Mouse (Mus musculus): Measurements from ENCODE around the gene Hjurp. TPM values are rescaled to one million over a fixed set of nuclear protein-coding genes. Genes with fewer than 3 reads are reported as not detected.

The Hjurp gene
- polyA plus RNA-seq, 1 experiment from 2014 or later: 175 TPM

DNA sequence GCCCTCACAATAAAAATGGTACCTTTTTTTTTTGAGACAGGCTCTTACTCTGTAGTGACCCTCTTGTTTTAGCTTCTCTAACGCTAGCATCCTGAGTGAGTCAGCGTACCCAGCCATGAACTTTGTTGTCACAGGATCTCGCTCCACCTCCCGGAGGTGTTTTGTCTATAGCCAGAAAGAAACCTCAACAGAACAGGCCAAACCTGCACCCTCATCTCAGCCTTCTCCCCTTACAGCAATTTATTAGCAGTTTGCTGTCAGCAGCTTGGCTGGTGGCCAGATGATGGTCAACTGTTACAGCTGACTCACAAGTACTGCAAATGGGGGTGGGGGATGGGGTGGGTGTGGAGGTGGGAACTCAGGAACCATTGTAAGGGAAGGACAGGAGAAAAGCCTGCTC lies 15.2 kb downstream of the Hjurp start:
- Histone ChIP-seq H3K4me3 (replicated peaks) (no peak overlapping the region), H3K4me1 (peaks cover 20% of the 10 kb centered on the region), H3K9ac (no peak overlapping the region), H3K27ac (no peak overlapping the region), H3K9me3 (replicated peaks) (0 out of 2 replicates have a peak, but pooled peaks cover 2% of the 10 kb centered on the region), H3K27me3 (no peaks in the 10 kb centered on the region), H3K4me2 (no peak overlapping the region), H3K36me3 (peaks cover 77% of the 10 kb centered on the region)
- 62% methylated on average over 4 of the region's 4 CpGs for WGBS
- ATAC-seq (replicated peaks; ENCODE audit: low FRiP score): no peak

DNA sequence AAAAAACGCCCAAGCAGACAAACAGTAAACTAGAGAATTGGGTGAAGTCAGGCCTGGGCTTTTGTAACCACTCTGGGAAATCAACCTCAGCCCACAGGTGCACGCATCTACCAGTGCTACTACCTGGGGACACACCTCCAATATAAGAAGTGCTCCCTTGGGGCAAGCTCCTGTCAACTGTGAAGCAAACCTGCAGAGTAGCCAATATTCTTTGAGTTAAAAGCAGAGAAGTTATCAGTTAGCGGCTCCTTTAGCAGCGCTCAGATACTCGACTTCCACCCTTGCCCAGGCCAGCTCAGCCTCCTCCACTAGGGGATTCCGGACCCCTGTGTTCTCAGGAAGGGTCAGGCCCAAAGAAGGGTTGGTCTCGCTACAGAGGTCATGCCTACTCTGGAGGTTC lies 15.7 kb downstream of the Hjurp start:
- 0 out of 2 replicates have a peak, but pooled peaks cover 5% of the 10 kb centered on the region for H3K9me3 ChIP-seq (replicated peaks)
- no peaks in the 10 kb centered on the region for H3K27me3 ChIP-seq
- H3K27ac ChIP-seq: no peak overlapping the region
- H3K4me2 ChIP-seq: no peak overlapping the region
- H3K4me1 ChIP-seq: peaks cover 20% of the 10 kb centered on the region
- no peak overlapping the region for H3K9ac ChIP-seq
- no peak for ATAC-seq (replicated peaks; ENCODE audit: low FRiP score)
- WGBS: 84% methylated on average over 7 of the region's 7 CpGs
- peaks cover 71% of the 10 kb centered on the region for H3K36me3 ChIP-seq
- no peak overlapping the region for H3K4me3 ChIP-seq (replicated peaks)

DNA sequence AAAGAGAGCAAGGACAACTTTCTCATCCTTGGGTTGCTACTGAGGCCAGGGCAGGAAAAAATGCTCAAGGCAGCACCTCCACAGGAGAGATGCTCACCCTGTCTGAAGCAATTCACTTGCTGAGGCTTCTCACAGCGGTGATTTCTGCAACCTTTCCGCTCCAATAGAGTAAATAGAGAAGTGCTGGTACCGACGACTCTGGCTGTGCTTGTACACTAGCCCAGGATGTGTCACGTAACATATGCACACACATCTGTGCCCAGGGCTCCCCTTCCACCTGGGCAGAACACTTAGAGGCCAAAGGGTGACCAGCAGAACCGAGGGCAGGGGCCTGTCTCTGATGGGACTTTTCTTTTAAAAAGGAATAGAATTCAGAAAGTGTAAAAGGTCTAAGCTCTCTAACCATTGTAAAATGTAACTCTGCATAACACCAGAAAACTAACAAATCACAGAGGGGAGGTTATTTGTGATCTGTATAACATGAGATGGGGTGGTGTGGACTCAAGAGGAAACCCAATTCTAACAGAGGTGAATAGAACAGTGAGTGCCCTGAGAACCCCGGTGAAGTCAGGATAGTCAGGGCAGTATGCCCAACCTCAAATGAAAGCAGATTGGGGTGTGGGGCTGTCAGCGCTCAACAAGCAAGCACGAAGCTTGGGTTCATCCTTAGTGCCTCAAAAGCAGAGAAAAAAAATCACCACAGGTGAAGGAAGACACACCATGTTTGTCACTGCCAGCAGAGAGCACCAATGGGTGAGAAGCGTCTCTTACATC lies 16.6 kb downstream of the Hjurp start:
- ATAC-seq (replicated peaks; ENCODE audit: low FRiP score): no peak
- H3K27me3 ChIP-seq: no peaks in the 10 kb centered on the region
- H3K36me3 ChIP-seq: peaks cover 62% of the 10 kb centered on the region
- no peak overlapping the region for H3K27ac ChIP-seq
- 0 out of 2 replicates have a peak, but pooled peaks cover 12% of the 10 kb centered on the region for H3K9me3 ChIP-seq (replicated peaks)
- no peak overlapping the region for H3K4me3 ChIP-seq (replicated peaks)
- no peak overlapping the region for H3K4me2 ChIP-seq
- peaks cover 20% of the 10 kb centered on the region for H3K4me1 ChIP-seq
- no peak overlapping the region for H3K9ac ChIP-seq
- 82% methylated on average over 10 of the region's 10 CpGs for WGBS

DNA sequence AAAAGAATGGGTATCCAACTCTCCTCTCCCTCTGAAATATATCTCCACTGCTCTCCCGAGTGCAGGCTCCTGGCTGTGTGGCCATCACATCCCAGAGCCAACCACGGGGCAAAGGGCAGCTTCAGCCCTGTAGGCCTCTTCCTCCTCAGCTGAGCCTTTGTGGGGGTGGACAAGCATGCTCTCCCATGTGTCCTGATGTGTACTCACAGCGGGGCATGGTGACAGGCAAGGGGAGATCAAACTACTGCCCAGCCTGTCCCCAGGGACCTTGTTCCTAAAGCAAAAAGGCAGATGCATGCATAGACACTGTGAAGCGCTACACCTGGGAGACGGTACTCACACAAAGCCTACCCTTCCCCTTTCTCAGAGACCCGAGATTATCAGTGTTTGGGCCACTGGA lies 17.3 kb downstream of the Hjurp start:
- Histone ChIP-seq H3K9ac (no peak overlapping the region), H3K9me3 (replicated peaks) (peaks cover 15% of the 10 kb centered on the region; the same call in 1 of the 2 replicates), H3K27ac (no peak overlapping the region), H3K27me3 (no peaks in the 10 kb centered on the region), H3K4me3 (replicated peaks) (no peak overlapping the region), H3K4me2 (no peak overlapping the region), H3K4me1 (peaks cover 20% of the 10 kb centered on the region), H3K36me3 (peaks cover 55% of the 10 kb centered on the region)
- ATAC-seq (replicated peaks; ENCODE audit: low FRiP score): peak; percentile 19; the same call in 1 of the 2 replicates
- 73% methylated on average over 6 of the region's 6 CpGs for WGBS

DNA sequence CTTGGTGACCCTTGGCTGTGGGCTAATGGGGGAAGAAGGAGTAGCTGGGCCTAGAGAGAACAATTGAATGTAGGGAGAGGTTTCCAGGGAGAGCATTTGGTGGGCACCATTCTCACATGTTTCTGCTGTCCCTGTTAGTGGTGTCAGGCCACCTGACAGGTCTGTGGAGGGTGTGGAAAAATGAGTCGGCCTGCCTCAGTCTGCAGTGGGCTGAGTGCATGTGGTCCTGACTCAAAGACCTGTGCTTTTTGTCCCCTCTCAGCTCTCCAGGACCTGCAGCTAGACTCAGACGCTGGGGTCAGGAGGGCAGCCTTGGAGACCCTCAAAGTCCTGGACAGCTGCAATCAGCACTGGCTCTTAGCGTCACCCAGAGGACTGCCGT lies 17.8 kb downstream of the Hjurp start:
- H3K9me3 ChIP-seq (replicated peaks): peaks cover 18% of the 10 kb centered on the region; the same call in 1 of the 2 replicates
- H3K4me3 ChIP-seq (replicated peaks): no peak overlapping the region
- peaks cover 20% of the 10 kb centered on the region for H3K4me1 ChIP-seq
- WGBS: 75% methylated on average over 4 of the region's 4 CpGs
- H3K4me2 ChIP-seq: no peak overlapping the region
- H3K36me3 ChIP-seq: peaks cover 50% of the 10 kb centered on the region
- peak overlapping the region; percentile 2; the same call in 1 of the 2 replicates for H3K27ac ChIP-seq
- H3K27me3 ChIP-seq: no peaks in the 10 kb centered on the region
- no peak overlapping the region for H3K9ac ChIP-seq
- ATAC-seq (replicated peaks; ENCODE audit: low FRiP score): peak; percentile 7

DNA sequence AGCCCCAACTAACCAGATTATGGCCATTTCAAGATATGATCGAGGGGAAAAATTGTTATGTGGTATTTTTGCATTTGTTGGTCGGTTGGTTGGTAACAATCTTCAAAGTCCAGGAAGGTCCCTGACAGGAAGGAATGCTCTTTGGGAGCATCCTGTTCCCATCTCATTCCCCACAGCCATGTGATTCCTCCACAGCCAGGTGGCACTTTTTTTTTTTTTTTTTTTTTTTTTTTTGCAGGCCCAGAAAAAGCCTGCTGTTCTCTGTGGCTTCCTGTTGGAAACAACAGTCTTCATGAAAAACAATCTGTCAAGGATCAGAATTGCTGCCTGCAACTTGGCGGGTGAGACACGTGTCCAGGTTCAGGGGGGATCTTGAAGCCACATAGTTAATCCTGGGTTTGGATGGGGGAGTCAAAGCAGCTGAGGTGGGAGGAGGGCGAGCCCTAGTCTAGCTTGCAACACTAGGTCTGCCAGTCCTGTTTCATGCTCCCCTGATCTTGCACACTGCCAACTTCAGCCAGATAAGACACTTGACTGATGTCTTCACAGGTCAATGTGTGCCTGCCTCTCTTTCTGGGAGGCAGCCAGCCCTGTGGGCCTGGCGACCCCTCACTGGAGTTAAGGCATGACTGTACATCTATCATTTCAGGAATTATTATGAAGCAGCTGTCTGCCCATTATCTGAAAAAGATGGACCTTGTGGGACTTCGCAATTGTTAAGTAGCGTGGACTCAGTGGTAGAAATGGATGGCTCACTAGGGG lies 18.4 kb downstream of the Hjurp start:
- H3K4me3 ChIP-seq (replicated peaks): no peak overlapping the region
- peak; percentile 24 for ATAC-seq (replicated peaks; ENCODE audit: low FRiP score)
- H3K27ac ChIP-seq: peak overlapping the region; percentile 2
- no peak overlapping the region for H3K4me2 ChIP-seq
- H3K36me3 ChIP-seq: peaks cover 45% of the 10 kb centered on the region
- peaks cover 20% of the 10 kb centered on the region for H3K4me1 ChIP-seq
- 56% methylated on average over 8 of the region's 8 CpGs for WGBS
- H3K9ac ChIP-seq: no peak overlapping the region
- no peaks in the 10 kb centered on the region for H3K27me3 ChIP-seq
- H3K9me3 ChIP-seq (replicated peaks): peaks cover 18% of the 10 kb centered on the region; the same call in 1 of the 2 replicates

DNA sequence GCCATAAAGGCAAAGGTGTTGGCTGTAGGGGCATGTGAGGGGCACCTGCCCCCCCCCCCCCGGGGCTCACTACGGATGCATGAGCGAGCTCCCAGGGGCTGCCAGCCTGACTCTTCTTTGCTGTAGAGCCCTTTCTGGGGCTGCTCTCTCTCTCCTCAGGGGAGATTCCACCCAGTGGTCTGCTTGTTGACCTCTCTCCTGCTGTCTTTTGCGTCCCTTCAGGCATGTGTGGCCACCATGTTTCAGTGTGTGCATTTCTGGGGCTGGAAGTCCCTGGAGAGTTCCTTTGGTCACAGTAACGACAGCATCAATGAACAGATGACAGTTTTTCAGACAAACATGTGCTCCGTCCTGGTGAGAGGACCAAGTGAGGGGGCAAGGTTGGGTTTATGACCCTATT lies 19.1 kb downstream of the Hjurp start:
- Histone ChIP-seq H3K9ac (no peak overlapping the region), H3K4me1 (peaks cover 20% of the 10 kb centered on the region), H3K36me3 (peaks cover 38% of the 10 kb centered on the region), H3K4me3 (replicated peaks) (no peak overlapping the region), H3K27ac (no peak overlapping the region), H3K4me2 (no peak overlapping the region), H3K27me3 (no peaks in the 10 kb centered on the region), H3K9me3 (replicated peaks) (peaks cover 18% of the 10 kb centered on the region; the same call in 1 of the 2 replicates)
- ATAC-seq (replicated peaks; ENCODE audit: low FRiP score): no peak
- 69% methylated on average over 6 of the region's 6 CpGs for WGBS

DNA sequence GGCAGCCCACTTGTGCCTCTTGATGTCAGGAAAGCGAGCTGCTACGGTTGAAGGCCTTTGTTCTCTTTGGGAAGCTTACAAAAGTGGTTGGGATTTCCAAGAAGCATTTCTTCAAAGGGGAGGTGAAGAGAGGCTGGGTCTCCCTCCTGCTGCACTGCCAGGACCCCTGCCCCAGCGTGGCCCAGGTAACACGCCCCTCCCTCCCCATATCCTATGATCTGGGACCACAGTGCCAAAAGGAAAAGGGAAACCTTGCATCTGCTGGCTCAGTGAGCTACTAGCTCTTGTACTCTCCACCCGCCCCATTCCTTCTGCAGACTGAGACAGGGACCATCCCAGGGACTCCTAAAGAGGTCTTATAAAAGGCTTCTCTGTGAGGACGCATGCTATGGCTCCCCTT lies 19.8 kb downstream of the Hjurp start:
- H3K27me3 ChIP-seq: no peaks in the 10 kb centered on the region
- 80% methylated on average over 6 of the region's 6 CpGs for WGBS
- ATAC-seq (replicated peaks; ENCODE audit: low FRiP score): no peak
- H3K27ac ChIP-seq: no peak overlapping the region
- H3K4me2 ChIP-seq: no peak overlapping the region
- H3K4me1 ChIP-seq: peaks cover 18% of the 10 kb centered on the region
- H3K9ac ChIP-seq: no peak overlapping the region
- peaks cover 31% of the 10 kb centered on the region for H3K36me3 ChIP-seq
- no peak overlapping the region for H3K4me3 ChIP-seq (replicated peaks)
- H3K9me3 ChIP-seq (replicated peaks): peaks cover 18% of the 10 kb centered on the region; the same call in 1 of the 2 replicates

DNA sequence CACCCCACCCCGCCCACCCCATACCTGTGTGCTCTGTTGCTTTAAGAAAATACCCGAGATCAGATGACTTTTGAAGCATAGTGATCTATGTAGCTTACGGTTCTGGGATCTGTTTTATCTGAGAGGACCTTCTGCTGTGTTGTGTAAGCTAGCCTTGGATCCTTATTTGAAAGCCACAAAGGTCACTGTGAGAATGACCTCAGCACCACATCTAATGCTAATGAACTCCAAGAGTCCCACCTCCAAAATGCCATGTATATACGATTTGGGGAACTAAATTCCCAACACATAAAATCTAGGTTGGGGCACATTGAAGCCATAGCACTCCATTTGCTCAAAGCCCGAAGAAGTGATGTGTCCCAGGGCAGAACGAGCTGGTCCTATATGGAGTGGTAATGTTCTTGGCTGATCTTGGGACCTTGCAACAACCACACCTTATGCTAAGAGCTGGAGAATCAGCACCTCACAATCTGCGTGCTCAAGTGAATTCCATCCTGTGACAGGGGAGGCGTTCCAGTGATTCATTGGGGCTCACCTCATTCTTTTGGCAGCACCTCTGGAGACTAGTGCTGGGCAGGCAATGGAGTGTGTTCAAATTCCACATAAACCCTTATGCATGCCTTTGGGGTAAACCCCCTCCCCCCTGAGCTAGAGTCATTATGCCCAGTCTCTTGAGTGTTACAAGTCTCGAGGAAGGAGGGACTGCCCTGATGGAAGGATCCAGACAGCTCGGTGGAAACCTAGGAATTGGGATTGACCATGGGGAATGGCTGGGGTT lies 20.4 kb downstream of the Hjurp start:
- WGBS: 75% methylated on average over 10 of the region's 10 CpGs
- no peak for ATAC-seq (replicated peaks; ENCODE audit: low FRiP score)
- Histone ChIP-seq H3K27ac (no peak overlapping the region), H3K4me3 (replicated peaks) (no peak overlapping the region), H3K9me3 (replicated peaks) (peaks cover 23% of the 10 kb centered on the region), H3K4me1 (peaks cover 13% of the 10 kb centered on the region), H3K9ac (no peak overlapping the region), H3K4me2 (no peak overlapping the region), H3K27me3 (no peaks in the 10 kb centered on the region), H3K36me3 (peaks cover 25% of the 10 kb centered on the region)

DNA sequence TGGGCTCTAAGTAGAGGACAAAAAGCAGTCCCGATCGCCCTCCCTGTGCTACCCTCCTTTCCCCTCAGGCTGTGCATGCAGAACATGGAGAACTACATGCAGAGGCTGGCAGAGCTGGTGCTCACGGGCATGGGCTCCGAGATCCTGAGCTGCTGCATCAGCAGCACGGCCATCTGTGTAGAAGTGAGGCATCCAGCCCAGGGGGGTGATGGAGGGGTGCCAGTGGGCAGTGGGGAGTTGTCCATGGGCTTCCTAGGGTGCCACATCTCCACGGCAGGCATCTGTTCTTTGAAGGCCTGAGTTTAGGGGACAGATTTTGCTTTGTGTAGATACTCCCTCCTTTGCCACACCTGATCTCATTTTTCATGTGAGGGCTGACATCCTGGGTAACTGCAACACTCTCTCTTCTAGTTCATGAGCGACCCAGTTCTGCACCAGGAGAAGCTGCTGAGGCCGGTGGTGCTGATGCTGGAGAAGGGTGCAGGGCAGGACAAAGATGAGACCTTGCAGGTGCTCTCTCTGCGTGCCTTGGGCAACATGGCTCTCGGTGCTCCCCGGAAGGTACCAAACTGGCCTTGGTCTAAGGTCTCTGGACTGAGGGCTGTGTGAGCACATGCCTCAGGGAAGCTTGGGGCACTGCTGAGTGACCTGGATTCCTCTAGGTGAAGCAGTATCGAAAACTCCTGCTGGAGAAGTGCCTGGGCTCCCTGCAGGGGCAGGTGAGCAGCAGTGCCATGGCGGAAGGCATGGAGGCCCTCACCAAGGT lies 21.3 kb downstream of the Hjurp start:
- H3K4me1 ChIP-seq: peaks cover 13% of the 10 kb centered on the region
- 79% methylated on average over 13 of the region's 13 CpGs for WGBS
- H3K27me3 ChIP-seq: no peaks in the 10 kb centered on the region
- no peak overlapping the region for H3K27ac ChIP-seq
- no peak overlapping the region for H3K4me2 ChIP-seq
- no peak for ATAC-seq (replicated peaks; ENCODE audit: low FRiP score)
- H3K4me3 ChIP-seq (replicated peaks): no peak overlapping the region
- no peak overlapping the region for H3K9ac ChIP-seq
- H3K36me3 ChIP-seq: peaks cover 16% of the 10 kb centered on the region
- peaks cover 25% of the 10 kb centered on the region for H3K9me3 ChIP-seq (replicated peaks)

DNA sequence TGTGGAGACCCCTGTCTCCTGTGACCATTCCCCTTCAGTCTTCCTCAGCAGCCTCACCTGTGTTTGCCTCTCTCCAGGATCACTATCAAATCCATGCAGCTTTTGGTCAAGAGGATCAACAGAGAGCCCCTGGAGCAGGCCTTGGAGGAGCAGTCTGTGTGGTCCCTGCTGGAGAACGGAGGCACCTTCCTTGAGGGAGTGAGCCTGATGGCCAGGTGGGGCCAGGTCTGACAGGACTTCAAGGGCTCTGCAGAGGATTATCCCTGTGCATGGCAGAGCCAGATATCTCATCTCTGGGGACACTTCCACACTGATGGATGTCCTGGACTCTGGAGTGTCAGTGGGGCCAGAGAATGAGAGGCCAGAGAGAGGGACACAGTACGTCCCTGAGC lies 22.0 kb downstream of the Hjurp start:
- WGBS: 54% methylated on average over 2 of the region's 2 CpGs

More for the DNA sequence above, 22.0 kb downstream of the Hjurp start:
- no peak overlapping the region for H3K27ac ChIP-seq
- H3K4me1 ChIP-seq: peaks cover 13% of the 10 kb centered on the region
- H3K9ac ChIP-seq: no peak overlapping the region
- peaks cover 32% of the 10 kb centered on the region for H3K9me3 ChIP-seq (replicated peaks)
- ATAC-seq (replicated peaks; ENCODE audit: low FRiP score): no peak
- H3K27me3 ChIP-seq: no peaks in the 10 kb centered on the region
- peaks cover 9% of the 10 kb centered on the region for H3K36me3 ChIP-seq
- no peak overlapping the region for H3K4me3 ChIP-seq (replicated peaks)
- no peak overlapping the region for H3K4me2 ChIP-seq

Measured in kidney, embryonic 15.5 days (tissue).